Mouse (Mus musculus) adrenal gland, adult 18-20 months (tissue): ENCODE results near the gene Ugt1a7c. TPM values are rescaled to one million over a fixed set of nuclear protein-coding genes. Genes with fewer than 3 reads are reported as not detected.

ENCODE experiments used
- DNase-seq, 2 experiments: peaks; one replicate each; pipeline ENCODE4 v3.0.0; 2021 to 2022; ENCODE audit warnings: low spot score in 2 of 2
- total RNA-seq, 2 experiments: library from RNA; stranded (reverse); gene quantifications; 1 replicate in 1 of 2; 2 replicates in 1 of 2; pipeline ENCODE4 v1.2.3; 2021

The Ugt1a7c gene
- total RNA-seq, 2 experiments from 2014 or later, result 1.8 to 3.6 TPM

DNA sequence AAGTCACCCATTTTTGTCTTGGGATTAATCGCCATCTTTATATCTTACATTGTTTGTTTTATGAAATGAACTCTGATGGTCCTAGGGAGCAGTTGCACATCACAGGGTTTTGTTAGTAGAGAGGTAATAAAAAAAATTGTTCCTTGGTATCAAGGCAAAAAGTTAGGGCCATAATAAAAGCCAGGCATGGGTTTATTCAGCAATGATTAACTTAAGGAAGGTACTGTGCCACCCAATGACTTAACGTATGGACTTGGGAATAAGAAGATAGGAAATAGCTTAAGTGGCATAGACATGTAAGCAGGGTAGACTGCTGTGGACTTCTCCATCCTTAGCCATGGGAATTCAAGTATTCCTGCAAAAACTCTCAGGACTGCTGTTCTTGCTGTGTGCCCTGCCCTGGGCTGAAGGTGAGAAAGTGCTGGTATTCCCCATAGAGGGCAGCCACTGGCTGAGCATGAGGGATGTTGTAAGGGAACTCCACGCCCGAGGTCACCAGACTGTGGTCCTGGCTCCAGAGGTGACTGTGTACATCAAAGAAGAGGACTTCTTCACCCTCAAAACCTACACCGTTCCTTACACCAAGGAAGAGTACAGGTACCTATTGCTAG, 91.6 kb downstream of the Ugt1a7c start:
- no peak for DNase-seq

- DNase-seq, result no peak
These were observed 97.3 kb downstream of the Ugt1a7c start for GRCm38 (mm10) chr1:88192136-88192535.

- DNase-seq, result no peak
These were observed 100.8 kb downstream of the Ugt1a7c start for GRCm38 (mm10) chr1:88195687-88196086.

- DNase-seq, result no peak
These were observed 102.6 kb downstream of the Ugt1a7c start for GRCm38 (mm10) chr1:88197443-88197842.

DNA sequence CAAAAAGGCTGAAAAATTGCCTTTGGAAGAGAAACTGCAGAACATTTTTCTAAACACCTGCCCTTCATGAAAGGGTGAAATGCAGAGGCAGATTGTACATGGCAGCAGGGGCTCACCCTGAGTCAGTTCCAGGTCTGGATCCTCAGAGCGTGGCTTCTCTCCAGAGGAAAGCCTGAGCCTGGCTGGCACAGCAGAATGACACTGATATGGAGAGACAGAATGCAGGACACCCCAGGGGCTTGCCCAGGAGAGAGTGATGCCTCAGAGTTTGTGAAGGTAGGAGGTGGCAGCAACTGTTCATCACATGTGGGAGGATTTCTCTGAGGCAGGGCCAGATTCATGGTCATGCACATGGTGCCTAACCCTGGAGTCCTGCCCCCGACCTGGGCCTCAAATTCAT, 105.1 kb downstream of the Ugt1a7c start:
- DNase-seq, result no peak

- no peak for DNase-seq
These were observed 105.6 kb downstream of the Ugt1a7c start, which contains the start of gene Ugt1a2 for GRCm38 (mm10) chr1:88200456-88200855. Gene Ugt1a2, plus strand, starts transcription at chr1:88200601.

- peak; percentile 65 to 71 for DNase-seq
These were observed 110.5 kb downstream of the Ugt1a7c start, which contains the start of gene Dnajb3 for GRCm38 (mm10) chr1:88205294-88205922. Gene Dnajb3, minus strand, starts transcription at chr1:88205782.

- no peak for DNase-seq
These were observed 112.1 kb downstream of the Ugt1a7c start for GRCm38 (mm10) chr1:88206843-88207479.

DNA sequence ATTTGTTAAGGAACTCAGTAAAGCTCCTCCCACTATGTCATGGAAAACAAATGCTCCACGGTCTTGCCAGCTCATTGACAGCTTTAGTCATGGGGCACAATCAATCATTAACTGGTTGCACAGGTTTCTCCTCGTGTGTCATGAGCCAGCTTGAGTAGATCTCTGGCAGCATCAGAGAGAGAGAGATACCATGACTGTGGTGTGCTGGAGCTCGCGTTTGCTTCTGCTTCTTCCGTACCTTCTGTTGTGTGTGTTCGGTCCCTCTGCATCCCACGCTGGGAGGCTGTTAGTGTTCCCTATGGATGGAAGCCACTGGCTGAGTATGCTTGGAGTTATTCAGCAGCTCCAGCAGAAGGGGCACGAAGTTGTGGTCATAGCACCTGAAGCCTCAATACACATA, 117.0 kb downstream of the Ugt1a7c start, which contains the start of gene Ugt1a1:
Ugt1a1 (plus strand) TSS at position 148 of the 400 bp plus-strand sequence.
- DNase-seq, result peak in 1 of 2 experiments; percentile 22

DNA sequence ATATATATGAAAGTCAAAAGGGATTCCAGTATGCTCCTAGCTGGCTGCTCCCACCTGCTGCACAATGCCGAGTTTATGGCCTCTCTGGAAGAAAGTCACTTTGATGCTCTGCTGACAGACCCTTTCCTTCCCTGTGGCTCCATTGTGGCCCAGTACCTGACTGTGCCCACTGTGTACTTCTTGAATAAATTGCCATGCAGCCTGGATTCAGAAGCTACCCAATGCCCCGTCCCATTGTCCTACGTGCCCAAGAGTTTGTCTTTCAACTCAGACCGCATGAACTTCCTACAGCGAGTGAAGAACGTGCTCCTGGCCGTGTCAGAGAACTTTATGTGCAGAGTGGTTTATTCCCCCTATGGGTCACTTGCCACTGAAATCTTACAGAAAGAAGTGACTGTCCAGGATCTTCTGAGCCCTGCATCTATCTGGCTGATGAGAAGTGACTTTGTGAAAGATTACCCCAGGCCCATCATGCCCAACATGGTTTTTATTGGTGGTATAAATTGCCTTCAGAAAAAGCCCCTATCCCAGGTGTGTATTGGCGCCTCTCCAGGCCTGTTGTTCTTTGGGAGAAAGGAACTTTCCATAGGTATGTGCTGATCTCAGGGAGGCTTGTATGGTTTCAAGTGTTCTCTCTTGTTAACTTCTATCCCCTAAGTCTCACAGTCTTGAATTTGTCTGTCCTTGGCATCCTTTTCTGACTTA, 117.6 kb downstream of the Ugt1a7c start:
- DNase-seq, result peak in 1 of 2 experiments; percentile 19

DNA sequence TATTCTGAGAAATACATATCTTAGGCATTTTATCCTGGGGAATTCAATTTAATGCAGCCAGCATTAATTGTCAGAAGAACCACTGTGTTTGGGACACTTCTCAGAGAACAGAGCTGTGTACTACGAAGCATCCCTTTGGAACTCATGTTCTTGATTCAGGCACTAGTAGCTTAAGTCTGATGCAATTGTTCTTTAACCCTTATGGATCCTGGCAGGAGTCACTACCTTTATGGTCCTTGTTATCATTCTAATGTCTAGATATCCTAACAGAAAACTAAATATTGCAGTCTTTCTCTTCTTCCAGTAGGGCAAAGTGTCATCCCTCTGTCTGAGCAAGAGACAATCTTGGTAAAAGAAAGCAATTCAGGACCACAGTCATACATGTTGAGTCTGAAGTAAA, 118.2 kb downstream of the Ugt1a7c start:
- DNase-seq, result no peak

DNA sequence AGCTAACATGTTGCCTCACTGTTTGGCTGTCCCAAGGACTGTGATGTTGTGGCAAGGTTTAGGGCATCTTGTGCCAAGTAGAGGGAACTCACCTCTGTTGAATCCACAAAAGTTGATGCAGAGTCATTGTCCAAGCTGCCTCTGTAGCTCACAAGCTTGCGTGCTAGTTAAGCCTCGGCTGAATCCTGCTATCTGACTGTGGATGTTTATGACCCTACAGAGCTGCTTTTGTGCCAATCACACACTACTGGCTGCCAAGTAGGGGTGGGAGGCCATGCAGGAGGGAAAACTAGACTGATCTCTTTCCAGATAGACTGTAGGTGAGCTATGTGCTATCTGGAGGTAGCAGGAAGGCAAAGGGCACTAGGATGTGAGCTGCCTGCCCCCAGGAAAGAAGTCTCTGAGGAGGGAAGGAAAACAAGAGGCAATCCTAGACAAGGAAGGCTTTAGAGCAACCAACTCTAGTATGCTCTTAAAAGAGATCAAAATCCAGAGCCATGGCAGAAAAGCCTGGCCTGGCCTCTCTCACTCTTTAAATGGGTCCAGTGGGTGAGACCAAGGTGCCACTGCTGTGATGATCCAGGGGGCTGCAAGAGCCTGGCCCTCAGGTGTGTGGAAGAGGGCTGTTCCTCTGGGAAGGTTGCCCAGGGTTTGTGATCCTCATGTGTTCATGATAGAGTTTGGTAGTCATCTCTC, 119.1 kb downstream of the Ugt1a7c start:
- peak in 1 of 2 experiments; percentile 22 for DNase-seq

- no peak for DNase-seq
These were observed 119.6 kb downstream of the Ugt1a7c start for GRCm38 (mm10) chr1:88214462-88214952.

GRCm38 (mm10) chr1:88215466-88216380, 120.9 kb downstream of the Ugt1a7c start:
- peak in 1 of 2 experiments; percentile 19 for DNase-seq

DNA sequence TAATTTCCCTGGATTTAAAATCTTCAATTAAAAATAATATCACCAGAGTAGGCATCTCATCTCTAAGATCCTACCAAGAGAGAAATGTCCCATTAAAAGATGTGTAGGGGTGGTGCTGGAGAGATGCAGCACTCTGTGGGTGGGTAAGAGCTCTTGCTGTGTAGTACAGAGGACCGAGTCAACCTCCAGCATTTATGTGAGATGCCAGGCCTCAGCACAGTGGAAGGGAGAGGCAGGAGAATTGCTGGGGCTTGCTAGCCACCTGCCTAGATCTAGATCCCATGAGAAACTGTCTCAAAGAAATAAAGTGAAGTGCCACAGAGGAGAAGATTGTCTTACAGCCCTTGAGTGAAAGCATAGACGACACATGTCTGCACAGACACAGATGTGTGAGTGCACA, 121.7 kb downstream of the Ugt1a7c start:
- peak in 1 of 2 experiments; percentile 21 for DNase-seq

DNA sequence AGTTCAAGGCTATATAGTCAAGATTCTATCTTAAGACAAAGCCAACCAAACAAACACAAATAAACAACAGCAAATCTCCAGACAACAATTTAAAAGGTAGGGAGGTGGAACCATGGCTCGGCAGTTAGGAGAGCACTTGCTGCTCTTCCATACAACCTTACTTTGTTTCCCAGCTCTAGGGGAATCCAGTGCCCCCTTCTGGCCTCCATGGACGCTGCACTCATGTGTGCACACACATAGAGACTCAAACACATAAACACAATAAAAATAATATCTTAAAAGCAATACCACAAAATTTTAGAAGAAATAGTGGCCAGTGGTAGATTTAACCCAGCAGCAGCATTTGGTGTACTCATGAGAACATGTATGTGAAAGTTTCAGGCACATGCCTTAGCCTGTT, 122.3 kb downstream of the Ugt1a7c start:
- DNase-seq, result peak in 1 of 2 experiments; percentile 28

- DNase-seq, result no peak
These were observed 122.7 kb downstream of the Ugt1a7c start for GRCm38 (mm10) chr1:88217576-88217975.

- DNase-seq, result peak in 1 of 2 experiments; percentile 29
These were observed 123.2 kb downstream of the Ugt1a7c start for GRCm38 (mm10) chr1:88218051-88218450.

DNA sequence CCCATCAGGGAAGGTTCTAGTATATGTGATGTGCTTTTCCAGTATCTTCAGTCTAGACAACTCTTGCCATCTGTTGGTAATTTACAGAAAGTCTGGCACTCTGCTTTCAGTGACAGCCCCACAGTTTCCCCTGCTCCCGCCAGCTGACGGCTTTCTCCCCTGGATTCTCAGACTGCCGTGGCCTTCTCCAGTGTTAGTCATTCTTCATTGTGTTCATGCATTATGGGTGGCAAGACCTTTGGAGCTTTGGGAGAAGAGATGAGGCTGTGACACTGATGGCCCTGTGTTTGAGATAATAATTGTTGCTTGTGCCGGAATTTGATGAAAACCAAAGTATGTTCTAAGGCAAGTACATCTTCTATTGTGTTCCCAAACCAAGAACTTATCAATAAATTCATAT, 123.7 kb downstream of the Ugt1a7c start:
- peak in 1 of 2 experiments; percentile 19 for DNase-seq
